Mouse (Mus musculus): ENCODE results near the gene Pdzd2. TPM values are rescaled to one million over a fixed set of nuclear protein-coding genes. Genes with fewer than 3 reads are reported as not detected.
A peak's percentile ranks its signal among the peaks of the same experiment; 100 is the strongest.

Pdzd2 gene
- polyA plus RNA-seq, 1 experiment from 2014 or later = 3.3 TPM

GRCm38 (mm10) chr15:12716881-12717280 lies 22.8 kb downstream of the Pdzd2 start:
- DNase-seq (ENCODE audit: low spot score) = no peak
- Histone ChIP-seq H3K36me3 (ENCODE audit: control insufficient read depth, insufficient read depth, low read length) (no peaks in the 10 kb centered on the region), H3K27ac (ENCODE audit: low read depth, low read length) (no peak overlapping the region), H3K9me3 (replicated peaks; ENCODE audit: control insufficient read depth, low read length) (no peaks in the 10 kb centered on the region), H3K9ac (ENCODE audit: low read length) (no peak overlapping the region), H3K4me3 (ENCODE audit: low read depth, low read length) (no peak overlapping the region), H3K4me1 (ENCODE audit: control insufficient read depth, insufficient read depth, low read length) (no peaks in the 10 kb centered on the region), H3K4me2 (ENCODE audit: low read length) (no peak overlapping the region), H3K27me3 (replicated peaks; ENCODE audit: control insufficient read depth, insufficient read depth, low read length) (no peaks in the 10 kb centered on the region)
- 91% methylated on average over 8 of the region's 8 CpGs for WGBS
- ATAC-seq = no peak

GRCm38 (mm10) chr15:12714322-12714721 lies 25.4 kb downstream of the Pdzd2 start:
- Histone ChIP-seq H3K27me3 (replicated peaks; ENCODE audit: control insufficient read depth, insufficient read depth, low read length) (no peaks in the 10 kb centered on the region), H3K9ac (ENCODE audit: low read length) (no peak overlapping the region), H3K36me3 (ENCODE audit: control insufficient read depth, insufficient read depth, low read length) (no peaks in the 10 kb centered on the region), H3K4me3 (ENCODE audit: low read depth, low read length) (no peak overlapping the region), H3K9me3 (replicated peaks; ENCODE audit: control insufficient read depth, low read length) (no peaks in the 10 kb centered on the region), H3K27ac (ENCODE audit: low read depth, low read length) (no peak overlapping the region), H3K4me2 (ENCODE audit: low read length) (no peak overlapping the region), H3K4me1 (ENCODE audit: control insufficient read depth, insufficient read depth, low read length) (no peaks in the 10 kb centered on the region)
- ATAC-seq (no peak), DNase-seq (ENCODE audit: low spot score) (no peak)
- WGBS = 83% methylated on average over 2 of the region's 2 CpGs

- DNase-seq (ENCODE audit: low spot score) = no peak
- Histone ChIP-seq H3K27me3 (replicated peaks; ENCODE audit: control insufficient read depth, insufficient read depth, low read length) (no peaks in the 10 kb centered on the region), H3K27ac (ENCODE audit: low read depth, low read length) (no peak overlapping the region), H3K4me3 (ENCODE audit: low read depth, low read length) (no peak overlapping the region), H3K36me3 (ENCODE audit: control insufficient read depth, insufficient read depth, low read length) (no peaks in the 10 kb centered on the region), H3K4me1 (ENCODE audit: control insufficient read depth, insufficient read depth, low read length) (no peaks in the 10 kb centered on the region), H3K9me3 (replicated peaks; ENCODE audit: control insufficient read depth, low read length) (no peaks in the 10 kb centered on the region), H3K9ac (ENCODE audit: low read length) (no peak overlapping the region), H3K4me2 (ENCODE audit: low read length) (no peak overlapping the region)
- ATAC-seq = no peak
- WGBS = 77% methylated on average over 2 of the region's 2 CpGs
Measured at GRCm38 (mm10) chr15:12713216-12713615, 26.5 kb downstream of the Pdzd2 start.

GRCm38 (mm10) chr15:12710036-12710435 lies 29.7 kb downstream of the Pdzd2 start:
- Histone ChIP-seq H3K4me3 (ENCODE audit: low read depth, low read length) (no peak overlapping the region), H3K27ac (ENCODE audit: low read depth, low read length) (no peak overlapping the region), H3K36me3 (ENCODE audit: control insufficient read depth, insufficient read depth, low read length) (no peaks in the 10 kb centered on the region), H3K9ac (ENCODE audit: low read length) (no peak overlapping the region), H3K4me1 (ENCODE audit: control insufficient read depth, insufficient read depth, low read length) (no peaks in the 10 kb centered on the region), H3K27me3 (replicated peaks; ENCODE audit: control insufficient read depth, insufficient read depth, low read length) (no peaks in the 10 kb centered on the region), H3K4me2 (ENCODE audit: low read length) (no peak overlapping the region), H3K9me3 (replicated peaks; ENCODE audit: control insufficient read depth, low read length) (no peaks in the 10 kb centered on the region)
- DNase-seq (ENCODE audit: low spot score) = no peak
- no peak for ATAC-seq
- 97% methylated on average over 3 of the region's 3 CpGs for WGBS

GRCm38 (mm10) chr15:12708297-12708696 lies 31.4 kb downstream of the Pdzd2 start:
- Histone ChIP-seq H3K9me3 (replicated peaks; ENCODE audit: control insufficient read depth, low read length) (no peaks in the 10 kb centered on the region), H3K27ac (ENCODE audit: low read depth, low read length) (no peak overlapping the region), H3K4me1 (ENCODE audit: control insufficient read depth, insufficient read depth, low read length) (no peaks in the 10 kb centered on the region), H3K36me3 (ENCODE audit: control insufficient read depth, insufficient read depth, low read length) (no peaks in the 10 kb centered on the region), H3K9ac (ENCODE audit: low read length) (no peak overlapping the region), H3K27me3 (replicated peaks; ENCODE audit: control insufficient read depth, insufficient read depth, low read length) (no peaks in the 10 kb centered on the region), H3K4me3 (ENCODE audit: low read depth, low read length) (no peak overlapping the region), H3K4me2 (ENCODE audit: low read length) (no peak overlapping the region)
- WGBS = 0% methylated on average over 1 of the region's 1 CpGs
- ATAC-seq (no peak), DNase-seq (ENCODE audit: low spot score) (no peak)

- H3K4me2 ChIP-seq (ENCODE audit: low read length) = no peak overlapping the region
- no peaks in the 10 kb centered on the region for H3K36me3 ChIP-seq (ENCODE audit: control insufficient read depth, insufficient read depth, low read length)
- no peaks in the 10 kb centered on the region for H3K27me3 ChIP-seq (replicated peaks; ENCODE audit: control insufficient read depth, insufficient read depth, low read length)
- no peaks in the 10 kb centered on the region for H3K4me1 ChIP-seq (ENCODE audit: control insufficient read depth, insufficient read depth, low read length)
- no peak for ATAC-seq
- no peaks in the 10 kb centered on the region for H3K9me3 ChIP-seq (replicated peaks; ENCODE audit: control insufficient read depth, low read length)
- 86% methylated on average over 3 of the region's 3 CpGs for WGBS
- H3K4me3 ChIP-seq (ENCODE audit: low read depth, low read length) = no peak overlapping the region
- no peak overlapping the region for H3K27ac ChIP-seq (ENCODE audit: low read depth, low read length)
- no peak for DNase-seq (ENCODE audit: low spot score)
- no peak overlapping the region for H3K9ac ChIP-seq (ENCODE audit: low read length)
Measured at GRCm38 (mm10) chr15:12706902-12707301, 32.8 kb downstream of the Pdzd2 start.

GRCm38 (mm10) chr15:12700367-12700766 lies 39.4 kb downstream of the Pdzd2 start:
- H3K27me3 ChIP-seq (replicated peaks; ENCODE audit: control insufficient read depth, insufficient read depth, low read length) = no peaks in the 10 kb centered on the region
- no peak overlapping the region for H3K9ac ChIP-seq (ENCODE audit: low read length)
- peak; percentile 18 for DNase-seq (ENCODE audit: low spot score)
- H3K9me3 ChIP-seq (replicated peaks; ENCODE audit: control insufficient read depth, low read length) = no peaks in the 10 kb centered on the region
- H3K4me3 ChIP-seq (ENCODE audit: low read depth, low read length) = no peak overlapping the region
- no peaks in the 10 kb centered on the region for H3K36me3 ChIP-seq (ENCODE audit: control insufficient read depth, insufficient read depth, low read length)
- no peak overlapping the region for H3K4me2 ChIP-seq (ENCODE audit: low read length)
- 56% methylated on average over 9 of the region's 9 CpGs for WGBS
- H3K4me1 ChIP-seq (ENCODE audit: control insufficient read depth, insufficient read depth, low read length) = peaks cover 4% of the 10 kb centered on the region; the same call in 1 of the 2 replicates
- ATAC-seq = 0 out of 2 replicates have a peak, but pooled peaks have one; percentile 23
- no peak overlapping the region for H3K27ac ChIP-seq (ENCODE audit: low read depth, low read length)

DNA sequence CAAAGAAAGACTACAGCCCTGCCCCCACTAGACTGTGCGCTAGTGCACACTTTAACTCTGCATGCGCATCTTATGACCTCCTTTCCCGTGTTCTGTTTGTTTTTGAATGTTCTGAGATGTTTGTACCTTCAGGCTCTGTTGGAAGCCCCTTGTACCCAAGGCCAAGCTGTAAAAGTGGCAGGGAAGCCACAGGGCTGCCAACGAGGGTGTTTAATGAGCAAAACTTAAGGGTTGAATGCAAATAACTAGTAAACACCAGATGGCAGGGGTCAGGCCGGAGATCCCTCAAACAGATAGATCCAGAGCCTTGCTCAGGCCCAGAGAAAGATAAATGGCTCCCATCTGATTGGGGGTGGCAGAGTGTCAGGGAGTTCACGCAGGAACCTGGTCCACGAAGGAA lies 42.0 kb downstream of the Pdzd2 start:
- Histone ChIP-seq H3K27me3 (replicated peaks; ENCODE audit: control insufficient read depth, insufficient read depth, low read length) (no peaks in the 10 kb centered on the region), H3K4me1 (ENCODE audit: control insufficient read depth, insufficient read depth, low read length) (peaks cover 4% of the 10 kb centered on the region; the same call in 1 of the 2 replicates), H3K9me3 (replicated peaks; ENCODE audit: control insufficient read depth, low read length) (no peaks in the 10 kb centered on the region), H3K27ac (ENCODE audit: low read depth, low read length) (no peak overlapping the region), H3K4me2 (ENCODE audit: low read length) (no peak overlapping the region), H3K4me3 (ENCODE audit: low read depth, low read length) (no peak overlapping the region), H3K36me3 (ENCODE audit: control insufficient read depth, insufficient read depth, low read length) (no peaks in the 10 kb centered on the region), H3K9ac (ENCODE audit: low read length) (no peak overlapping the region)
- DNase-seq (ENCODE audit: low spot score) (peak; percentile 29), ATAC-seq (no peak)
- WGBS = 52% methylated on average over 7 of the region's 7 CpGs

DNA sequence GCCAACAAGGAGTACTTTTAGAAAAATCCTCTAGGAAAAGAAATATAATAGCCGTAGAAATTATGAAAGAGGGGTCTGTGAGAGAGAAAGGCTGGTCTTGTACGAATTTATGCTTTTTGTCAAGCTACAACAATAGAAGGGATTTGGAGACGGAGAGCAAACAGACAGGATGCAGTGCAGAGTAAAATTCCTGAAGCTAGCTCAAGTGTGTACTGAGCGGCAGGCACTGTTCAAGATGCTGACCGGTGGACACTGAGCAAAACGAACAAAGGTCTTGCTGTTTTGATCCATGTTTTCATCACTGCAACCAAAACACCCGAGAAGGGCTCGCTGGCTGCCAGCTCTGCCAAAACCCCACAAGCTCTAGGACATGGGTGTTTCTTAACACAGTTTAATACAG lies 42.8 kb downstream of the Pdzd2 start:
- Histone ChIP-seq H3K27ac (ENCODE audit: low read depth, low read length) (no peak overlapping the region), H3K27me3 (replicated peaks; ENCODE audit: control insufficient read depth, insufficient read depth, low read length) (no peaks in the 10 kb centered on the region), H3K4me1 (ENCODE audit: control insufficient read depth, insufficient read depth, low read length) (peaks cover 4% of the 10 kb centered on the region; the same call in 1 of the 2 replicates), H3K4me2 (ENCODE audit: low read length) (no peak overlapping the region), H3K9me3 (replicated peaks; ENCODE audit: control insufficient read depth, low read length) (no peaks in the 10 kb centered on the region), H3K9ac (ENCODE audit: low read length) (no peak overlapping the region), H3K4me3 (ENCODE audit: low read depth, low read length) (no peak overlapping the region), H3K36me3 (ENCODE audit: control insufficient read depth, insufficient read depth, low read length) (no peaks in the 10 kb centered on the region)
- ATAC-seq (no peak), DNase-seq (ENCODE audit: low spot score) (no peak)
- 28% methylated on average over 8 of the region's 8 CpGs for WGBS

Measured in forebrain, embryonic 14.5 days (tissue).